Mouse (Mus musculus): ENCODE measurements around the gene Paqr6.

- no peak for TF ChIP-seq CTCF (IDR thresholded peaks at IDR 0.05; ENCODE audit: low read depth, low read length)
- TF ChIP-seq POLR2A (IDR thresholded peaks at IDR 0.05; ENCODE audit: extremely low read depth, insufficient read depth, low read length) = no peak
These were observed at the start of gene Paqr6 for GRCm38 (mm10) chr3:88364337-88364736.
